Mouse (Mus musculus): Measurements from ENCODE around the gene Prr19. TPM values are rescaled to one million over a fixed set of nuclear protein-coding genes. Genes with fewer than 3 reads are reported as not detected.

Gene Prr19
- polyA plus RNA-seq, 1 experiment from 2014 or later, result 0.84 TPM

DNA sequence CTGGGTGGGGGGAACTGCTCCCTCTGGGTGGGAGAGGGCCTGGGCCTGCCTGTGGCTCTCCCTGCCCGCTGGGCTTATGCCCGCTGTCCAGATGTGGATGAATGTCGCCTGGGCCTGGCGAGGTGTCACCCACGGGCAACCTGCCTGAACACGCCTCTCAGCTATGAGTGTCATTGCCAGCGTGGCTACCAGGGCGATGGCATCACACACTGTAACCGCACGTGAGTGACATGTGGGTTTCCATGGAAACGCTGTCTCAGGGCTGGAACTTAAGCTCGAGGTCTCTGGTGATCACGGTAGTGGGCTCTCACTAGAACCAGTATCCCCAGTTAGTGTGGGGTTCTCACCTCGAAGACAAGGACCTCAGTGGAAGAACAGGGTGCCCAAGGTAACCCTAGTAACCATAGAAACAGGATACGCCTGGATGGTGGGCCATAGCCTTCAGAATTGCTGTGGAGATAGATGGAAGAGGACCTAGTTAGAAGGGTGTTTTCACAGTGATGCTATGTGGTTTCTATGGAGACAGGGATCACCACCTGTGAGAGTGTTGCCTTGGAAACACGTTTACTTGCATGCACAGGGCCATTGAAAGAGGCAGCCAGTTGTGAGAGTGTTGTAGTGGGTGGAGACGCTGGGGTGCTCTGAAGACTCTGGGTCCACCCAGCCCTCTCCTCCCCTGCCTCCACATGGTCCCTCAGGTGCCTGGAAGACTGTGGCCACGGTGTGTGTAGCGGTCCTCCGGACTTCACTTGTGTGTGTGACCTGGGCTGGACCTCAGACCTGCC lies 40.0 kb downstream of the Prr19 start:
- 84% methylated on average over 20 of the region's 20 CpGs for WGBS
- Histone ChIP-seq H3K9me3 (ENCODE audit: low read length) (no peaks in the 10 kb centered on the region), H3K4me3 (ENCODE audit: low read length) (no peak overlapping the region), H3K4me1 (ENCODE audit: insufficient read depth, low read length) (no peaks in the 10 kb centered on the region), H3K9ac (replicated peaks; ENCODE audit: low read length) (no peak overlapping the region), H3K27me3 (ENCODE audit: insufficient read depth, low read length) (no peaks in the 10 kb centered on the region), H3K27ac (ENCODE audit: low read length) (no peak overlapping the region), H3K4me2 (replicated peaks; ENCODE audit: low read depth, low read length) (no peak overlapping the region), H3K36me3 (ENCODE audit: insufficient read depth, low read length) (peaks cover 29% of the 10 kb centered on the region)
- ATAC-seq (ENCODE audit: low FRiP score, low TSS enrichment), result no peak

DNA sequence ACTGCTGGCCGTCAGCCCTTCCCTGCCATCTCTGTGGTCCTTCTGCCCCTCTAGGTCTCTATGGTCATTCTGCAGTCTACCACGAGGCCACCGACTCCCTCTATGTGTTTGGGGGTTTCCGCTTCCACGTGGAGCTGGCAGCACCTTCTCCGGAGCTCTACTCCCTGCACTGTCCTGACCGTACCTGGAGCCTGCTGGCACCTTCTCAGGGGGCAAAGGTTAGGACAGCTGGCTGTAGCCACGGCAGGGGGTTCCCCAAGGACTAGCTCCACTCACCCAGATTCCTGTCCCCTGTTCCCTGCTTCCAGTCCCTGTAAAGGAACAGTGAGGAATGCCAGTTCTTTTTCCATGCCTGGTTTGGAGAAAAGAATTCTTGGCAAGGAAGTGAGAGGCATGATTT lies 47.6 kb downstream of the Prr19 start:
- peaks cover 10% of the 10 kb centered on the region for H3K9me3 ChIP-seq (ENCODE audit: low read length)
- 81% methylated on average over 8 of the region's 8 CpGs for WGBS
- H3K4me2 ChIP-seq (replicated peaks; ENCODE audit: low read depth, low read length), result no peak overlapping the region
- H3K4me3 ChIP-seq (ENCODE audit: low read length), result no peak overlapping the region
- no peak overlapping the region for H3K9ac ChIP-seq (replicated peaks; ENCODE audit: low read length)
- peaks cover 60% of the 10 kb centered on the region for H3K36me3 ChIP-seq (ENCODE audit: insufficient read depth, low read length)
- no peaks in the 10 kb centered on the region for H3K4me1 ChIP-seq (ENCODE audit: insufficient read depth, low read length)
- no peaks in the 10 kb centered on the region for H3K27me3 ChIP-seq (ENCODE audit: insufficient read depth, low read length)
- no peak for ATAC-seq (ENCODE audit: low FRiP score, low TSS enrichment)
- H3K27ac ChIP-seq (ENCODE audit: low read length), result no peak overlapping the region

Other genes with a start within 250 kb of the Prr19 start
- 5.1 and 6.3 TPM in 2 replicates for gene Grik5, start 229.1 kb upstream of the Prr19 start, polyA plus RNA-seq (2015; fragmentation: Nextera tagmentation; extraction: Ambion mirVana)
- 37.7 and 44.1 TPM in 2 replicates for gene Zfp574, start 228.8 kb upstream of the Prr19 start, polyA plus RNA-seq (2015; fragmentation: Nextera tagmentation; extraction: Ambion mirVana)
- 0.40 and 0.99 TPM in 2 replicates for gene Pou2f2, start 121.7 kb upstream of the Prr19 start, polyA plus RNA-seq (2015; fragmentation: Nextera tagmentation; extraction: Ambion mirVana)
- gene Dedd2, start 80.8 kb upstream of the Prr19 start, polyA plus RNA-seq (2015; fragmentation: Nextera tagmentation; extraction: Ambion mirVana), result 12.0 and 13.2 TPM in 2 replicates
- 2.7 and 3.0 TPM in 2 replicates for gene Zfp526, start 80.0 kb upstream of the Prr19 start, polyA plus RNA-seq (2015; fragmentation: Nextera tagmentation; extraction: Ambion mirVana)
- gene Gsk3a, start 63.6 kb upstream of the Prr19 start, polyA plus RNA-seq (2015; fragmentation: Nextera tagmentation; extraction: Ambion mirVana), result 9.0 and 9.9 TPM in 2 replicates
- gene Erf, start 50.6 kb upstream of the Prr19 start, polyA plus RNA-seq (2015; fragmentation: Nextera tagmentation; extraction: Ambion mirVana), result 12.5 and 15.2 TPM in 2 replicates
- gene Cic, start 33.7 kb upstream of the Prr19 start, polyA plus RNA-seq (2015; fragmentation: Nextera tagmentation; extraction: Ambion mirVana), result 28.9 and 30.8 TPM in 2 replicates
- gene Pafah1b3, start 3.4 kb upstream of the Prr19 start, polyA plus RNA-seq (2015; fragmentation: Nextera tagmentation; extraction: Ambion mirVana), result 197 and 199 TPM in 2 replicates
- gene Tmem145, start 4.7 kb downstream of the Prr19 start, polyA plus RNA-seq (2015; fragmentation: Nextera tagmentation; extraction: Ambion mirVana), result 0.10 and 0.67 TPM in 2 replicates
- gene Megf8, start 15.8 kb downstream of the Prr19 start, polyA plus RNA-seq (2015; fragmentation: Nextera tagmentation; extraction: Ambion mirVana), result 16.9 and 18.2 TPM in 2 replicates
- gene Cnfn, start 68.3 kb downstream of the Prr19 start, polyA plus RNA-seq (2015; fragmentation: Nextera tagmentation; extraction: Ambion mirVana), result 1.4 TPM in 1 of 2 replicates, not detected in the other
- gene Lipe, start 97.3 kb downstream of the Prr19 start, polyA plus RNA-seq (2015; fragmentation: Nextera tagmentation; extraction: Ambion mirVana), result 11.2 and 11.9 TPM in 2 replicates
- gene Cxcl17, start 111.5 kb downstream of the Prr19 start, polyA plus RNA-seq (2015; fragmentation: Nextera tagmentation; extraction: Ambion mirVana), result 0.65 and 1.0 TPM in 2 replicates
- 4.4 and 4.6 TPM in 2 replicates for gene Ceacam1, start 176.2 kb downstream of the Prr19 start, polyA plus RNA-seq (2015; fragmentation: Nextera tagmentation; extraction: Ambion mirVana)
- 0.31 TPM in 1 of 2 replicates, not detected in the other for gene Ceacam2, start 238.4 kb downstream of the Prr19 start, polyA plus RNA-seq (2015; fragmentation: Nextera tagmentation; extraction: Ambion mirVana)

Measured in kidney, embryonic 16.5 days (tissue).